Mouse (Mus musculus) CH12.LX (cell line): ENCODE results near the gene Aff1. TPM values are rescaled to one million over a fixed set of nuclear protein-coding genes. Genes with fewer than 3 reads are reported as not detected.

ENCODE experiments used
- DNase-seq: peaks from one replicate; pipeline ENCODE4 v3.0.0-alpha.2; 2013; ENCODE audit errors: extremely low read depth
- H3K27ac ChIP-seq: 2 replicates; pipeline ENCODE4 v1.5.1; 2012; ENCODE audit warnings: low read depth, mild to moderate bottlenecking, control low read depth, moderate library complexity; ENCODE audit not compliant: insufficient read depth
- H3K27me3 ChIP-seq: replicated peaks from 2 replicates; pipeline ENCODE3; 2012; ENCODE audit warnings: inconsistent platforms
- H3K36me3 ChIP-seq, 2 experiments: replicated peaks in 1 of 2; 2 replicates each; pipeline versions ENCODE3 to v1.6.1; 2012; ENCODE audit warnings: inconsistent platforms in 1 of 2, low read length in 1 of 2, mild to moderate bottlenecking in 1 of 2, mixed read lengths in 1 of 2, moderate library complexity in 1 of 2; ENCODE audit not compliant: control insufficient read depth in 1 of 2, insufficient read depth in 1 of 2
- H3K4me1 ChIP-seq, 2 experiments: 2 replicates each; pipeline ENCODE4 v1.6.1; 2012; ENCODE audit warnings: inconsistent platforms in 1 of 2, moderate library complexity in 1 of 2; ENCODE audit not compliant: insufficient read depth in 2 of 2, control insufficient read depth in 1 of 2
- H3K4me2 ChIP-seq: 2 replicates; pipeline ENCODE4 v1.6.1; 2012; ENCODE audit warnings: low read depth, mild to moderate bottlenecking, control low read depth; ENCODE audit not compliant: poor library complexity, insufficient read depth, severe bottlenecking
- H3K4me3 ChIP-seq, 3 experiments: fragments of 150-350 bp in 1 of 3; sonication (generic) in 1 of 3; replicated peaks in 1 of 3; 2 replicates each; pipeline versions ENCODE3 to v1.5.1; 2011 to 2012; ENCODE audit warnings: low read depth in 2 of 3, low read length in 2 of 3, mild to moderate bottlenecking in 2 of 3, moderate library complexity in 2 of 3, control low read depth in 1 of 3, improper control_type of control experiment in 1 of 3, inconsistent platforms in 1 of 3, mixed read lengths in 1 of 3; ENCODE audit not compliant: poor library complexity in 1 of 3
- H3K79me2 ChIP-seq: replicated peaks from 2 replicates; pipeline ENCODE4 v1.6.1; 2012; ENCODE audit warnings: mild to moderate bottlenecking, moderate library complexity; ENCODE audit not compliant: control insufficient read depth, poor library complexity, insufficient read depth, severe bottlenecking; ENCODE audit errors: extremely low read depth
- H3K9ac ChIP-seq: 2 replicates; pipeline ENCODE4 v1.6.1; 2012; ENCODE audit warnings: low read depth, mild to moderate bottlenecking, control low read depth, moderate library complexity; ENCODE audit not compliant: insufficient read depth
- H3K9me3 ChIP-seq: replicated peaks from 2 replicates; pipeline ENCODE3; 2012; ENCODE audit warnings: low read length, inconsistent platforms, mixed read lengths
- CHD2 ChIP-seq: IDR thresholded peaks from 2 replicates; pipeline ENCODE4 v1.6.1; 2011; ENCODE audit warnings: low read length, improper control_type of control experiment
- CTCF ChIP-seq, 2 experiments: IDR thresholded peaks in 1 of 2; conservative IDR thresholded peaks in 1 of 2; 2 replicates each; pipeline ENCODE4 v1.5.1; 2011 to 2012; ENCODE audit warnings: low read depth in 2 of 2, low read length in 2 of 2, improper control_type of control experiment in 1 of 2, inconsistent platforms in 1 of 2, mild to moderate bottlenecking in 1 of 2, moderate library complexity in 1 of 2
- E2F4 ChIP-seq: IDR thresholded peaks from 2 replicates; pipeline ENCODE4 v1.6.1; 2011; ENCODE audit warnings: low read depth, low read length, improper control_type of control experiment; ENCODE audit not compliant: insufficient replicate concordance
- ELF1 ChIP-seq: IDR thresholded peaks from 2 replicates; pipeline ENCODE4 v1.6.1; 2014; ENCODE audit warnings: low read depth, mild to moderate bottlenecking, inconsistent platforms, low read length, improper control_type of control experiment
- EP300 ChIP-seq: IDR thresholded peaks from 2 replicates; pipeline ENCODE4 v1.6.1; 2011; ENCODE audit warnings: low read length, improper control_type of control experiment
- ETS1 ChIP-seq: conservative IDR thresholded peaks from 2 replicates; pipeline ENCODE4 v1.6.1; 2012; ENCODE audit warnings: low read depth, mild to moderate bottlenecking, inconsistent platforms, low read length, improper control_type of control experiment, moderate library complexity
- HCFC1 ChIP-seq: IDR thresholded peaks from 2 replicates; pipeline ENCODE4 v1.6.1; 2012; ENCODE audit warnings: low read depth, mild to moderate bottlenecking, inconsistent platforms, low read length, improper control_type of control experiment
- IRF4 ChIP-seq: IDR thresholded peaks from 2 replicates; pipeline ENCODE4 v1.6.1; 2014; ENCODE audit warnings: low read depth, mild to moderate bottlenecking, inconsistent platforms, low read length, improper control_type of control experiment
- KAT2A ChIP-seq: IDR thresholded peaks from 2 replicates; pipeline ENCODE4 v1.6.1; 2012; ENCODE audit warnings: low read length, improper control_type of control experiment, inconsistent platforms; ENCODE audit not compliant: insufficient replicate concordance
- MAFK ChIP-seq: IDR thresholded peaks from 2 replicates; pipeline ENCODE4 v1.6.1; 2011; ENCODE audit warnings: low read length, improper control_type of control experiment; ENCODE audit not compliant: insufficient replicate concordance
- MAZ ChIP-seq: IDR thresholded peaks from 2 replicates; pipeline ENCODE4 v1.6.1; 2012; ENCODE audit warnings: low read depth, mild to moderate bottlenecking, inconsistent platforms, low read length, improper control_type of control experiment, moderate library complexity
- MEF2A ChIP-seq: IDR thresholded peaks from 2 replicates; pipeline ENCODE4 v1.6.1; 2014; ENCODE audit warnings: low read depth, mild to moderate bottlenecking, inconsistent platforms, low read length, improper control_type of control experiment, borderline replicate concordance
- NELFE ChIP-seq: IDR thresholded peaks from 2 replicates; pipeline ENCODE4 v1.6.1; 2011; ENCODE audit warnings: low read depth, low read length, improper control_type of control experiment
- NRF1 ChIP-seq: IDR thresholded peaks from 2 replicates; pipeline ENCODE4 v1.6.1; 2014; ENCODE audit warnings: low read depth, mild to moderate bottlenecking, inconsistent platforms, low read length, improper control_type of control experiment, moderate library complexity
- RCOR1 ChIP-seq: conservative IDR thresholded peaks from 2 replicates; pipeline ENCODE4 v1.6.1; 2012; ENCODE audit warnings: low read depth, mild to moderate bottlenecking, inconsistent platforms, low read length, improper control_type of control experiment
- SIN3A ChIP-seq: IDR thresholded peaks from 2 replicates; pipeline ENCODE4 v1.6.1; 2012; ENCODE audit warnings: low read length, improper control_type of control experiment, inconsistent platforms
- TBP ChIP-seq: conservative IDR thresholded peaks from 2 replicates; pipeline ENCODE4 v1.6.1; 2011; ENCODE audit warnings: low read depth, low read length, improper control_type of control experiment
- UBTF ChIP-seq: IDR thresholded peaks from 2 replicates; pipeline ENCODE4 v1.6.1; 2012; ENCODE audit warnings: low read depth, mild to moderate bottlenecking, inconsistent platforms, low read length, improper control_type of control experiment, moderate library complexity
- ZC3H11A ChIP-seq: IDR thresholded peaks from 2 replicates; pipeline ENCODE4 v1.6.1; 2012; ENCODE audit warnings: low read depth, mild to moderate bottlenecking, inconsistent platforms, low read length, improper control_type of control experiment
- ZNF384 ChIP-seq: IDR thresholded peaks from 2 replicates; pipeline ENCODE4 v1.6.1; 2012; ENCODE audit warnings: low read depth, low read length, improper control_type of control experiment, inconsistent platforms
- dilution Hi-C: fragments of 300-500 bp; cut with MboI; formaldehyde crosslinking; loops from 2 replicates; pipeline ENCODE4 v1.14.3; 2020; ENCODE audit warnings: low sequenced_read_pairs; ENCODE audit not compliant: extremely low pct_unique_long_range_greater_than_20kb, extremely low pct_ligation_motif_present
- in situ Hi-C: fragments of 300-500 bp; cut with MboI; formaldehyde crosslinking; loops from 3 replicates; pipeline ENCODE4 v1.14.3; 2019; ENCODE audit warnings: low sequenced_read_pairs, low pct_ligation_motif_present, low pct_unique_long_range_greater_than_20kb, mixed read lengths
- polyA plus RNA-seq: library from polyadenylated mRNA; unstranded; fragments of >175 nt; gene quantifications from 2 replicates; pipeline ENCODE4 v1.2.1, GENCODE M21; 2012; ENCODE audit warnings: low read depth; ENCODE audit not compliant: insufficient read length
- total RNA-seq, 2 experiments: library from RNA; depleted of rRNA; stranded (reverse); fragments of 300-350 nt in 1 of 2; fragments of >200 nt in 1 of 2; gene quantifications; 2 replicates each; pipeline ENCODE4 v1.2.3; 2012 to 2014

Aff1 gene
- total and polyA plus RNA-seq, 3 experiments = 13.2 to 38.9 (median 21.8) TPM

- H3K79me2 ChIP-seq = no peaks in the 10 kb centered on the region; the same call in 1 of the 2 replicates
- H3K9ac ChIP-seq = no peak overlapping the region
- dilution Hi-C loops (no loop called here), in situ Hi-C loops (no loop called here)
- H3K4me3 ChIP-seq = no peak overlapping the region
- H3K27ac ChIP-seq = no peak overlapping the region
- H3K4me1 ChIP-seq = no peaks in the 10 kb centered on the region
- DNase-seq = no peak
- no peaks in the 10 kb centered on the region for H3K9me3 ChIP-seq
- TF ChIP-seq RCOR1 (no peak), SIN3A (no peak), ETS1 (no peak), MAFK (no peak), ZNF384 (no peak), NELFE (no peak), MEF2A (no peak), CHD2 (no peak), E2F4 (no peak), IRF4 (no peak), NRF1 (no peak), CTCF (conservative IDR thresholded peaks at IDR 0.05 in 1 of 2, IDR thresholded peaks at IDR 0.05 in 1 of 2; ENCODE audit: low read depth in 2 of 2, low read length in 2 of 2) (no peak), EP300 (no peak), ELF1 (no peak), ZC3H11A (no peak), KAT2A (no peak), MAZ (no peak), UBTF (no peak), TBP (no peak), HCFC1 (no peak)
- no peak overlapping the region for H3K4me2 ChIP-seq
- H3K27me3 ChIP-seq = no peaks in the 10 kb centered on the region
- H3K36me3 ChIP-seq = peaks cover 0 to 4% of the 10 kb centered on the region in 2 experiments
Observed at GRCm38 (mm10) chr5:103898310-103898709, 206.1 kb downstream of the Aff1 start.

Other genes with a start within 250 kb of the Aff1 start
- not detected in 2 replicates for gene Slc10a6, start 63.0 kb upstream of the Aff1 start, total RNA-seq (2012; rRNA removed)
- gene Slc10a6, start 63.0 kb upstream of the Aff1 start, total RNA-seq (2014; rRNA removed) = not detected in 2 replicates
- not detected in 2 replicates for gene Slc10a6, start 63.0 kb upstream of the Aff1 start, polyA plus RNA-seq
- gene 1700016H13Rik, start 36.4 kb upstream of the Aff1 start, total RNA-seq (2012; rRNA removed) = not detected in 2 replicates
- not detected in 2 replicates for gene 1700016H13Rik, start 36.4 kb upstream of the Aff1 start, total RNA-seq (2014; rRNA removed)
- not detected in 2 replicates for gene 1700016H13Rik, start 36.4 kb upstream of the Aff1 start, polyA plus RNA-seq
- 10.1 and 15.6 TPM in 2 replicates for gene Klhl8, start 218.9 kb downstream of the Aff1 start, total RNA-seq (2012; rRNA removed)
- gene Klhl8, start 218.9 kb downstream of the Aff1 start, total RNA-seq (2014; rRNA removed) = 5.4 and 5.7 TPM in 2 replicates
- gene Klhl8, start 218.9 kb downstream of the Aff1 start, polyA plus RNA-seq = 3.4 and 4.5 TPM in 2 replicates